Mouse (Mus musculus) granulocyte monocyte progenitor cell, adult 5-6 weeks (primary cell): ENCODE results near the gene Tbc1d9b. TPM values are rescaled to one million over a fixed set of nuclear protein-coding genes. Genes with fewer than 3 reads are reported as not detected.

Experiments
- ATAC-seq: replicated peaks from 2 replicates; pipeline ENCODE4 v1.8.0; 2016; ENCODE audit warnings: mild to moderate bottlenecking, moderate TSS enrichment, inconsistent platforms; ENCODE audit not compliant: poor library complexity, severe bottlenecking
- total RNA-seq, 2 experiments: library from RNA; stranded (forward) in 1 of 2; stranded (reverse) in 1 of 2; fragments of 200-712, 200-1000 nt in 1 of 2; fragments of >200 nt in 1 of 2; fragmentation: Nextera tagmentation in 1 of 2; gene quantifications; 2 replicates each; pipeline ENCODE4 v1.2.3; 2014 to 2017

Gene Tbc1d9b
- total RNA-seq, 2 experiments from 2014 or later: 53.7 to 97.2 TPM

DNA sequence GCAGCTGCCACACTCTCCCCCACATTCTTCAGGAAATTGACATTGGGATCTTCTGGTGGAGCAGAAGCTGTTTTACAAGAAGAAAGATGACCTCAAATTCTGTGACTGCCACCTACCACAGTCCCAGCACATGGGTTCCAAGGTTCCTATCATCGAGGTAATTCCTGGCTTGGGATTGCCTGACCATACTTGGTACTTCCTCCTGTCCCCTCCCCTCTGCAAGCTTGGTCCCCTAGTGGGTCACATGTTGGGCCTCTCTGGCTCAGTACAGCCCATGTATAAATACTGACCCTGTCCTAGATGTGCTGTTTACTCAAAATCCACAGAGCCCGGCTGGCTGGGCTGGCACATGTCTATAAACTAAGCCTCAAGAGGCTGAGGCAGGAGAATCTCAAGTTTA, 74.8 kb downstream of the Tbc1d9b start:
- no peak for ATAC-seq

DNA sequence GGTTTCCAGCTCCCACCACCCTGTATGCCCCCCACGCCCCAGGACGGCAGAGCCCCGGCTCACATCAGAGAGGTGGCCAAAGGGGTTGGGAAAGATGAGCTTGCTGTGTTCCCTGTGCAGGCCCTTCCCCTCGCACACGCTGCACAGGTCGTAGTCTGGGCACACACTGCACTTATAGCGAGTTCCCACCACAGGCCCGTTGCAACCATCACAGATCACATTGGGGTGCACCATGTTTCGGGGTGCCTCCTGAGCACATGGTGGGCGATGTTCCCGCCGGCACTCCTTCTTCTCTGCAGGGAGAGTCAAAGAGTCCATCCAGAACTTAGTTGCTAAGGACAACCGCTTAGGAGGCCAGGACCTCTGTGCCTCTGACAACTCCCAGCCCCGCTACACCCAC, 76.1 kb downstream of the Tbc1d9b start:
- no peak for ATAC-seq

DNA sequence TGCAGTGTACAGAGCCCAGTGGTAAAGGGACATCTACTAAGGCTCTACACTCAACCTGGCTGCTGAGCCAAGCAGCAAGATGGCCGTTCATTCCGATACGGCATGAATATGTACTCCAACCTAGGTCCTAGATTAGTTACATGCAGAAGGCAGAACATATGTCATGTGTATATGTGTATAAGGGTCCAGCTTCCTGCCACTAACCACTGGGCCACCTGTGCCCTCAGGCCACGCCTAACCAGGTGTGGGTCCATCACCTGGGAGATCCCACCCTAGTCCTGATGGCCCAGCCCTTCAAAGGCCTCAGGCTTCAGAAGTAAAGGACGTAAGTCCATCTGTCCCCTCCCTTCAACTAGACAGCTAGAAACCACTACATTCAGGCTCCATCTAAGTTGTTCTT, 76.8 kb downstream of the Tbc1d9b start:
- ATAC-seq: no peak

DNA sequence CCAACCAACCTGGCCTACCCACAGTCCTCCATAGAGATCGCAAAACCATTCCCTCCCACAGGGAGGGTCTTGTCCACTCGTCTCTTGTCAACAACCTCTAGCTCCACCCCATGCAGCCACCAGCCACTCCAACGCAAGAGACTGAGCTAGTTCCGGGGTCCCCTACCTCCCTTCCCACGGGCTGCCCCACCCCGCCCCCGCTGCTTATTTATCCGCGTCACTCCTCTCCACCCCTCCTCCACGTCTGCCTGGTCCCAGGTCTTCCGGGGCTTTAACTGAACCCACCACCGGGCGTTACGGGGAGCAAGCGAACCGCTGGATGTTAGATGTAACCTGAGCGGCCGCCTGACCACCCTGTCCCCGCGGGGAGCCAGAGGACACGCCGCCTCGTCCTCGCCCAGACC, 78.9 kb downstream of the Tbc1d9b start:
- ATAC-seq: peak; percentile 81

DNA sequence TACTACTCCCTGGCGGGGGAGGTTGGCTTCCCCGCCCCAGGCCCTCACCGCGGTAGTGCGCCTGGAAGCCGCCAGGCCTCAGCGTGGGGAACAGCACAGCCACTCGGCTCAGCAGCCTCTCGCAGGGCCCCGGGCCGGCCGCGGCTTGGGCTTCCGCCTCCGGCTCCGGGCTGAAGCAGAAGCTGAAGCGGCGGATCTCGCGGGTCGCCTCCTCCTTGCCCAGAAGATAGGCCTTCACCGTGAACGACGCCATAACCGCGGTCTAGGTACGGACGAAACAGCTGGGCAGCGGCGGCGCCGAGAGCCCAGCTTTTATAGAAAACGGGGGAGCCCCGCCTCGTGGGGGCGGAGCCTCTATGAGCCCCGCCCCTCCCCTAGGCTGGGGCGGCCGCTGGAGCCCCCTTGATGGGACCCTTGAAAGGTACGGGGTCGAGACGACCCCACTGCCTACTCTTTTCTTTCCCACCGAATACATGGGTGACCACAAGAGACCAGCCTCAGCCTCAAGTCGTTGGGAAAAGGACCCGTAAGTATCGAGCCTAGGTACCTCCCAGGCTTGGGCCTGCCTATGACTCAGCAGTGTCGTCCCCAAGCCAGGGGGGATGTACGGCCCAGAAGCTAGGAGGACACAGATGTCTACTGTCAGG, 79.4 kb downstream of the Tbc1d9b start, which contains the start of the genes Sqstm1 and Mgat4b:
Gene Sqstm1 (minus strand): TSS at position 323 of the 647 bp plus-strand sequence.
Gene Mgat4b (plus strand): TSS at position 386 of the 647 bp plus-strand sequence.
- ATAC-seq: peak; percentile 49

DNA sequence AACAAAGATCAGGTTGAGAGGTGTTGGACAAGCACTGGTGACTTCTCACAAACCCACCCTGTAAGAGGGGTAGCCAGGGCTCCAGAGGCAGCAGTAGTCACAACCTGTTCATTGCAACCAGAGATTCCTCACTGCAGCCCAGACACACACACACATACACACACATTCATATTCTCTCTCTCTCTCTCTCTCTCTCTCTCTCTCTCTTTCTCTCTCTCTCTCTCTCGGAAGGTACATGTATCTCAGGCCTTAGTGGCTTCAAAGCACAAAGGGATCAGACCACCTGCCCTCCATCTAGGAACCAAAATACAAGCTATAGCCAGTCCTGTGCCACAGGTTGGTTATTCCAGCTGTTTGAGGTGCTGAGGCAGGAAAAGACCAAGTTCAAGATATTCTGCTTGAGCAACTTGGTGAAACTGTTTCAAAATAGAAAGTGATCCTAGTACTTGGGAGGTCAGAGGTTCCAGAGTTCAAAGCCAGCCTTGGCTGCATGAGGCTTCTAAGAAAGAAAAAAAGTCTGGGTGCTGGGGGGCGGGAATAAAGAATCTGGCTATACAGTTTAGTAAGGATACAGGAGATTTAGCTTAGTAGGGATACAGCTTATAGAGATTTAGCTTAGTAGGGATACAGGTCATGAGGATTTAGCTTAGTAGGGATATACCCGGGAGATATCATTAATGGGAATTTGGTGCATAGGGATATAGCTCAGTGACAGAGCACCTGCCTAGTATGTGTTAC, 80.3 kb downstream of the Tbc1d9b start:
- no peak for ATAC-seq

DNA sequence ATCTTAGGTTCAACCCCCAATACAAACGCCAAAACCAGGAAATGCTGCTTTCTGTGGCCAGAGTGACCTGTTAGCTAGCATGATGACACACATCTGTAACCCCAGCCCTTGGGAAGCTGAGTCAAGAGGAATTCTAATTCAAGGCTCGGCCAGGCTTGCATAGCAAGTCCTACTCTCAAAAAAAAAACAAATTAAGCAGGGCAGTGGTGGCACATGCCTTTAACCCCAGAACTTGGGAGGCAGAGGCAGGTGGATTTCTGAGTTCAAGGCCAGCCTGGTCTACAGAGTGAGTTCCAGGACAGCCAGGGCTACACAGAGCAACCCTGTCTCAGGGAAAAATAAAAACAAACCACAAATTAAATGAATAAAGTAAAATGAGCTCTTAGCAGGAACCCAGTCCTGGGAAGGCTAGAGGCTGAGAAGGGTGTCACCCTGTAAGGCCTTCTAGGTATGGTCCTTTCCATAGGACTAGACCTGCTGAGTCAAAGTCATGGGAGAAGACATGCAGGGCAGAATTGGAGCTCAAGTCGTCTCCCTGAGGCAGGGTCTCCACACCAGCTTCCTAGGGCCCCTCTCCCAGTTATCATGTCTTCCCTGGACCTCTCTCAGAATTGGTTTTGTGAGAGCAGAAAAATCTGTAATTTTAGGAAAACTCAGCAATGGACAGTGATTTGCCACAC, 81.0 kb downstream of the Tbc1d9b start:
- ATAC-seq: no peak

DNA sequence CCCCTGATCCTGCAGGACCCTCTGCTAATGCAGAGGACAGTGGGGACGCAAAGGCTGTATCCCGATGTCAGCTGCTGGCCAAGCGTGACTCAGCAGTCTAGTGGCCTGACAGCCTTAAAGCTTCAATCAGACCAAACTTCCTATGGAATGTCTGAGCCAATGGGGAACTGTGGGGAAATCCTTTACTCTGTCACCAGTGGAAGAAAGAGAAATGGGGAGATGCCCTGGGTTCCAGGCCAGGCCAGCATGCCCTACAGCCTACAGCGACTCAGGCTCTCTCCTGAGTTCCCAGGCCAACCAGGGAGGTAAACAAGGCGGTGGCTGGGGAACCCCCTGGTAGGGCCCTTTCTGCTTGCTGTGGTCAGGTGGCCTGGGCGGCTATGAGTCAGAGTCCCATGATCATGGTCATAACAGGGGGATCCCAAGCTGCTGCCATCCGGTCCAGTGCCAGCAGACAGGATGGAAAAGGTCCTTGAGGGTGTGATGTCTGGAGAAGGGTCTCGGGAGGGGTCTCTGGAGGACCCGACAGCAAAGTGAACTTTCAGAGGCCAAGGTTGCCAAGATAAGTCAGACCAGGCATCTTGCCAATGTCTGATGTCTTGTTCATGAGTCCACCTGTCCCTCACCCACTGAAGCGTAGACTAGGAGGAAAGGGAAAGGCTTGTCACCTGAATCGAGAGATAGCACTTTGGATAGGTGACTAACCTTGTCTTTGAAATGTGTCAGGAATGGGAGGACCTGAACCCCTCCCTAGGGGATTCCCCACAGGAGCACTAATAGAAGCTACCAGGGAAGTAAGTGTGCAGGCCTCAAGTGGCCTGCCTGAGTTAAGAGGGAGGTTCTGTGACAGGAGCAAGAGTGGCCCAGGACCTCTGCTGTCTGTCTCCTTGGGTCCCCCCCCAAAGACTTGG, 81.9 kb downstream of the Tbc1d9b start:
- ATAC-seq: peak; percentile 29

DNA sequence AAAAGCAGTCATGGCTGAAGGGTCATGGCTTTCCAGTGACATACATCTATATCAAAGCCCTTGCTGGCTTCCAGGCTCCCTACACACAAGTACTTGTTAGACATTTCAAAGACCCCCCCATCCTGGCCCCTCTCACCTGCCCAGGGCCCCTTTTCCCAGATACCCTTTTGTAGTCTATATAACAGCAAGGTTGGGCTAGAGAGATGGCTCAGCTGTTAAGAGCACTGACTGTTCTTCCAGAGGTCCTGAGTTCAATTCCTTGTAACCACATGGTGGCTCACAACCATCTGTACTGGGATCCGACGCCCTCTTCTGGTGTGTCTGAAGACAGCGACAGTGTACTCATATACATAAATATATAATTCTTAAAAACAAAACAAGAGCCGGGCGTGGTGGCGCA, 83.4 kb downstream of the Tbc1d9b start:
- ATAC-seq: no peak

DNA sequence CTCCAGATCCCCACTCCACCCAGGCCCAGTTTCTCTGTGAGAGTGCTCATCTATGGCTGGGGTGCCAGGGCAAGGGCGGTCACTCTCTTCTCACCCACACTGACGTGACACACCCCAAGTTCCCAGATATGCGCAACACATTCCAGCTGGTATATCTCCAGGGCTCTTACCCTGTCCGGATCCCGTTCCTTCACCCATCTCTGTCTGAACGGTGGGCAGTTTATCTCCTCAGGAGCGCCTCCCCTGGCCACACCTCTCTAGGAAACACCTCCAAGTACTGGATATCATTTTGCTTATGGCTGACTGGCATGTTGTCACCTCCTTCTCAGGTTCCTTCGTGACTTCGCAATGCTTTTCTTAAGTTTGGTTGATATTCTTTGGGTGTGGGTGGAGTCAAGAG, 84.4 kb downstream of the Tbc1d9b start:
- no peak for ATAC-seq

DNA sequence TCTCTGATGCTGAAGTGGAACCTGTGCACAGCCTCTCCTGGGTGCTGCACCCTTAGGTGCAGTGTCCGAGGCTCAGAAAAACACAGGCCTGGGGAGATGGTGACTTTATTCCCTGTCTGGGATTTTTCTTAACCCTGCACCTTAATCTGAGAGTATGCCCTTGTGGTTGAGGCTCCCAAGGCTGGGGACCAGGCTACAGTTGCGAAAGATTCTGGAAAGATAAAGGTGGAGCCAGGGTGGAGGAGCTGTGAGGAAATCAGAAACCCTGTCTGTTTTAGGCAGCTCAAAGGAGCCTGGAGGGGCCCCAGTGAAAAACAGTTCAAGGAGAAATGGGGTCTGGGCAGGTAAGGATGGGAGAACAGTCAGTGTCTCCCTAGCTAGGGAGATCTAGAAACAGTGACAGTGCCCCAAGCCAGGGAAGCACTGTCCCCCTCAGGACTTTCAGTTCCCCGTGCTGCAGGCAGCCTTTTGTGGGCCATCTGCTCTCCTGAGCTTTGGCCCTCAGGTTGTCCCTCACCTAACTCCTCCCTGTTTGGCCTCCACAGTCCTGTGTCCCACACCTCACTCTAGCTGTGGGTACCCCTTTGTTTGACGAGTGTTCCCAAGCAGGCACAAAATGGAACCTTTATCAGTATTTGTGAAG, 85.6 kb downstream of the Tbc1d9b start:
- peak; percentile 44; the same call in 1 of the 2 replicates for ATAC-seq

DNA sequence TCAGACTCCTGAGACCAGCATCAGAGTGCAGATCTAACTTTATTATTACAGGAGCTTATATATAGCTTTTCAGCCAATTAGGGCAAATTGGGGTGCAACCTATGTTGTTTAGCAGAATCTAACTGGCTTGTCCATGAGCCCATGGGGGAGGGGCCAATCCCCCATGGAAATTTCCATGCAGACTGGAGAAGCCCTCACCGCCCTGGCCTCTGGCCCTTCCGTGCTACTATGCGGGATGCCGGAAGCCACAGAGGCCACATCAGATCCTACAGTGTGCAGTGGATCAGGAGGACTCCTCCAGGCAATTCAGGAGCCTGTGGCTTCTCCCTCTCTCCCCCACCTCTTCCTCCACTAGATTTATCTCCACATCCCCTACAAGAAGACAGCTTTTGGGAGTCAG, 86.6 kb downstream of the Tbc1d9b start:
- ATAC-seq: no peak

DNA sequence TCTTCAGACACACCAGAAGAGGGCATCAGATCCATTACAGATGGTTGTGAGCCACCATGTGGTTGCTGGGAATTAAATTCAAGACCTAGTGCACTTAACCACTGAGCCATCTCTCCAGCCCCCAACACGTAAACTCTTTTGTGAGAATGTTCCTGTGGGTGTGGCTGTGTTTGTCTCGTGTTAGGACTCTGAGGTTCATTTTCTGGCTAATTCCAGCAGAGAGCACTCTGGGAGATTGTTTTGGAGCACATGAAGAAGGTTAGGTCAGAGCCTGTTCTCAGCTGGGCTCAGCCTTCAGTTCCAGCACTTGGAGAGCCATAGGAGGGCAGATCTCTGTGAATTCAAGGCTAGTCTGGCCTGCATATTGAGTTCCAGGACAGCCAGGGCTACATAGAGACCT, 88.6 kb downstream of the Tbc1d9b start:
- ATAC-seq: no peak

Other genes starting within 250 kb of the Tbc1d9b start
- 0.37 TPM in 1 of 2 replicates, not detected in the other for gene Rasgef1c, start 229.6 kb upstream of the Tbc1d9b start, total RNA-seq (2014; fragmentation: Nextera tagmentation)
- not detected in 2 replicates for gene Rasgef1c, start 229.6 kb upstream of the Tbc1d9b start, total RNA-seq (2017)
- 164 and 170 TPM in 2 replicates for gene Rnf130, start 106.0 kb upstream of the Tbc1d9b start, total RNA-seq (2014; fragmentation: Nextera tagmentation)
- 230 and 235 TPM in 2 replicates for gene Rnf130, start 106.0 kb upstream of the Tbc1d9b start, total RNA-seq (2017)
- 18.4 and 27.7 TPM in 2 replicates for gene Mrnip, start 43.0 kb downstream of the Tbc1d9b start, total RNA-seq (2014; fragmentation: Nextera tagmentation)
- gene Mrnip, start 43.0 kb downstream of the Tbc1d9b start, total RNA-seq (2017): 13.9 and 22.0 TPM in 2 replicates
- gene Sqstm1, start 79.4 kb downstream of the Tbc1d9b start, total RNA-seq (2014; fragmentation: Nextera tagmentation): 89.7 and 92.6 TPM in 2 replicates
- 131 and 165 TPM in 2 replicates for gene Sqstm1, start 79.4 kb downstream of the Tbc1d9b start, total RNA-seq (2017)
- 22.7 and 23.9 TPM in 2 replicates for gene Mgat4b, start 79.5 kb downstream of the Tbc1d9b start, total RNA-seq (2014; fragmentation: Nextera tagmentation)
- 11.5 and 14.6 TPM in 2 replicates for gene Mgat4b, start 79.5 kb downstream of the Tbc1d9b start, total RNA-seq (2017)
- gene Ltc4s, start 107.2 kb downstream of the Tbc1d9b start, total RNA-seq (2014; fragmentation: Nextera tagmentation): 1.6 TPM in 1 of 2 replicates, not detected in the other
- gene Ltc4s, start 107.2 kb downstream of the Tbc1d9b start, total RNA-seq (2017): not detected in 2 replicates
- gene Maml1, start 160.9 kb downstream of the Tbc1d9b start, total RNA-seq (2014; fragmentation: Nextera tagmentation): 11.7 and 13.4 TPM in 2 replicates
- gene Maml1, start 160.9 kb downstream of the Tbc1d9b start, total RNA-seq (2017): 3.9 and 4.6 TPM in 2 replicates
- gene Canx, start 194.3 kb downstream of the Tbc1d9b start, total RNA-seq (2014; fragmentation: Nextera tagmentation): 406 and 409 TPM in 2 replicates
- 955 and 1,233 TPM in 2 replicates for gene Canx, start 194.3 kb downstream of the Tbc1d9b start, total RNA-seq (2017)
- gene Cby3, start 223.1 kb downstream of the Tbc1d9b start, total RNA-seq (2014; fragmentation: Nextera tagmentation): not detected in 2 replicates
- not detected in 2 replicates for gene Cby3, start 223.1 kb downstream of the Tbc1d9b start, total RNA-seq (2017)
- gene Hnrnph1, start 245.6 kb downstream of the Tbc1d9b start, total RNA-seq (2014; fragmentation: Nextera tagmentation): 644 and 818 TPM in 2 replicates
- gene Hnrnph1, start 245.6 kb downstream of the Tbc1d9b start, total RNA-seq (2017): 838 and 1,051 TPM in 2 replicates